Mouse (Mus musculus) heart, embryonic 16.5 days (tissue): ENCODE measurements around the gene Robo2. TPM values are rescaled to one million over a fixed set of nuclear protein-coding genes. Genes with fewer than 3 reads are reported as not detected.

ENCODE experiments used
- ATAC-seq: fragments of 200-750 bp; cut with Nextera tagmentation; replicated peaks from 2 replicates; pipeline ENCODE4 v1.8.0; 2017; ENCODE audit warnings: moderate number of reproducible peaks; ENCODE audit not compliant: insufficient read depth, low FRiP score; ENCODE audit errors: extremely low read depth
- H3K27ac ChIP-seq: fragments of 300-500 bp; sonication (generic); 2 replicates; pipeline ENCODE4 v1.5.1; 2014; ENCODE audit warnings: mild to moderate bottlenecking, low read length, control low read depth, moderate library complexity
- H3K27me3 ChIP-seq: fragments of 300-500 bp; sonication (generic); 2 replicates; pipeline ENCODE4 v1.6.1; 2014; ENCODE audit warnings: low read length, mixed read lengths; ENCODE audit not compliant: control insufficient read depth, insufficient read depth
- H3K36me3 ChIP-seq: fragments of 300-500 bp; sonication (generic); 2 replicates; pipeline ENCODE4 v1.6.1; 2014; ENCODE audit not compliant: control insufficient read depth, insufficient read depth
- H3K4me1 ChIP-seq: fragments of 300-500 bp; sonication (generic); 2 replicates; pipeline ENCODE4 v1.6.1; 2014; ENCODE audit warnings: low read length, mixed read lengths; ENCODE audit not compliant: control insufficient read depth, insufficient read depth
- H3K4me2 ChIP-seq: fragments of 300-500 bp; sonication (generic); 2 replicates; pipeline ENCODE4 v1.6.1; 2014; ENCODE audit warnings: low read depth, mild to moderate bottlenecking, control low read depth, low read length
- H3K4me3 ChIP-seq: fragments of 300-500 bp; sonication (generic); 2 replicates; pipeline ENCODE4 v1.5.1; 2014; ENCODE audit warnings: mild to moderate bottlenecking, control low read depth, low read length
- H3K9ac ChIP-seq: fragments of 300-500 bp; sonication (generic); 2 replicates; pipeline ENCODE4 v1.6.1; 2014; ENCODE audit warnings: low read length, control low read depth
- H3K9me3 ChIP-seq: fragments of 300-500 bp; sonication (generic); replicated peaks from 2 replicates; pipeline ENCODE4 v1.6.1; 2016; ENCODE audit warnings: low read length; ENCODE audit not compliant: control insufficient read depth
- WGBS: fragments of 180-500 bp; shearing (Covaris S2); extraction: QIAGEN DNeasy Blood & Tissue Kit; methylation state at CpG from one replicate; pipeline ENCODE4 v1.1.7; 2014; 5-methylcytosine and 5-hydroxymethylcytosine counted together
- polyA plus RNA-seq: library from polyadenylated mRNA; unstranded; fragments of >200 nt; fragmentation: Nextera tagmentation; extraction: Ambion mirVana; gene quantifications from 2 replicates; pipeline ENCODE4 v1.2.1, GENCODE M21; 2015

Gene Robo2
- polyA plus RNA-seq, 1 experiment from 2014 or later: 4.4 TPM

GRCm38 (mm10) chr16:74306876-74307542 is 104.6 kb downstream of the Robo2 start:
- ATAC-seq: no peak
- WGBS: 68% methylated on average over 5 of the region's 5 CpGs
- no peak overlapping the region for H3K4me2 ChIP-seq

GRCm38 (mm10) chr16:74287878-74288277 is 123.7 kb downstream of the Robo2 start:
- Histone ChIP-seq H3K9ac (no peak overlapping the region), H3K4me1 (no peaks in the 10 kb centered on the region), H3K27me3 (no peaks in the 10 kb centered on the region), H3K9me3 (no peaks in the 10 kb centered on the region), H3K4me2 (no peak overlapping the region), H3K4me3 (no peak overlapping the region), H3K36me3 (no peaks in the 10 kb centered on the region), H3K27ac (no peak overlapping the region)
- no peak for ATAC-seq
- 80% methylated on average over 8 of the region's 8 CpGs for WGBS

More at GRCm38 (mm10) chr16:74306876-74307542, 104.6 kb downstream of the Robo2 start:
- Histone ChIP-seq H3K9ac (no peak overlapping the region), H3K36me3 (no peaks in the 10 kb centered on the region), H3K4me3 (no peak overlapping the region), H3K27me3 (no peaks in the 10 kb centered on the region), H3K27ac (no peak overlapping the region), H3K4me1 (no peaks in the 10 kb centered on the region), H3K9me3 (no peaks in the 10 kb centered on the region)

DNA sequence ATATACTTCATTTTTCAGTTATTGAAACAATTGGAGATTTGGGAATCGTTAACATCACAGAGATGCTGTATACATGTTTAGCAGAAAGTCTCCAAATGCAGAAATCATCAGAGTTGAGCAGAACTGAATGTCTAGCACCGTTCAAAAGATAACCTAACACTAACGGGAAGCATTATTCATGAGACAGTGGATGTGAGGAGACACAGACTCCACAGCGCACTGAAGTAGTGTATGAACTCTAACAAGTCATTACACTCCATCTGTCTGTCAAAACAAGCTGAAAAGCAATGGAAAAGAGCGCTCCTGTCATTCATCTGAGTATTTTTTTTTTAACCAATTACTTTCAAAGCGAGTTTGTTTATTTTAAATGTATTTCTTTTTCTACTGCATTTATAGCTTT is 129.1 kb downstream of the Robo2 start:
- H3K9me3 ChIP-seq: no peaks in the 10 kb centered on the region
- no peaks in the 10 kb centered on the region for H3K27me3 ChIP-seq
- no peaks in the 10 kb centered on the region for H3K4me1 ChIP-seq
- WGBS: 62% methylated on average over 6 of the region's 6 CpGs
- no peak overlapping the region for H3K4me3 ChIP-seq
- H3K9ac ChIP-seq: no peak overlapping the region
- H3K4me2 ChIP-seq: no peak overlapping the region
- no peaks in the 10 kb centered on the region for H3K36me3 ChIP-seq
- no peak for ATAC-seq
- no peak overlapping the region for H3K27ac ChIP-seq

DNA sequence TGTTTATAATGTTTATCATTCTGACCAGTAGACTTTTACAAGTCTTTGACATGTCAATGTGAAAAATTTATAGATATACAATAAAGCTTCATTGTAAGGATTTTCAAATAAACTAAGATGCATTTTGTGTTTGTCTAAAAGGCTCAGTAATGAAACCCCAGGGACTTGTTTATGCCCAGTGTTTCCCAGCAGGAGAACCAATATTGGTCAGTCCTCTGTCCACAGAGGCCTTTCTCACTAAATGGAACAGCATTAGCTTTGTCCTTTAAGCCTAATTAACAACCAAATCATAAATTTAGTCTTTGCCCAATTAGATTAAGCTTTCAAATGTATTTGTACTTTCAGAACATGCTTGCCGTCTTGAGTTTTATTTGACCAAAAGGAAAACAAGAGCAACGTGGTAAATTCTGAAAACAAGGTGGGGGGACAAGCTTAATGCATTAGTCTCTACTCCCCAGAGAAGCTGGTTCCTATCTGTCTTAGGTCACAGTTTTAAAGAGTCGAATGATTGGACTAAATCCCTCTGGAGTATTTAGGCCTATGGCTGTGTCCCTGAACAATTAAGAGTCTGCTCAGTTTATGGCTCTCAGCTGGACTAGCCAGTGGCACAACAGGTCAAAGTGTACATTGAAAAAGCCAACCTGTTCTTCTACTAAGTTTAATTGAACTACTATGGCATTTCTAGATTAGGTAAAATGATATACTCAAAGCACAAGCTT is 134.6 kb downstream of the Robo2 start:
- no peak overlapping the region for H3K4me3 ChIP-seq
- ATAC-seq: no peak

GRCm38 (mm10) chr16:74274596-74274995 is 137.0 kb downstream of the Robo2 start:
- no peak overlapping the region for H3K4me2 ChIP-seq
- WGBS: 87% methylated on average over 1 of the region's 1 CpGs
- no peak overlapping the region for H3K27ac ChIP-seq
- H3K4me1 ChIP-seq: no peaks in the 10 kb centered on the region
- H3K9ac ChIP-seq: no peak overlapping the region
- no peaks in the 10 kb centered on the region for H3K27me3 ChIP-seq
- no peak overlapping the region for H3K4me3 ChIP-seq
- no peak for ATAC-seq
- no peaks in the 10 kb centered on the region for H3K36me3 ChIP-seq
- no peaks in the 10 kb centered on the region for H3K9me3 ChIP-seq

More for the DNA sequence above, 134.6 kb downstream of the Robo2 start:
- WGBS: 70% methylated on average over 3 of the region's 3 CpGs
- Histone ChIP-seq H3K36me3 (no peaks in the 10 kb centered on the region), H3K9me3 (no peaks in the 10 kb centered on the region), H3K27ac (no peak overlapping the region), H3K27me3 (no peaks in the 10 kb centered on the region), H3K9ac (no peak overlapping the region), H3K4me1 (no peaks in the 10 kb centered on the region), H3K4me2 (no peak overlapping the region)

GRCm38 (mm10) chr16:74272993-74273392 is 138.6 kb downstream of the Robo2 start:
- no peak overlapping the region for H3K27ac ChIP-seq
- ATAC-seq: no peak

GRCm38 (mm10) chr16:74258241-74258640 is 153.4 kb downstream of the Robo2 start:
- Histone ChIP-seq H3K27ac (no peak overlapping the region), H3K4me3 (no peak overlapping the region), H3K9me3 (no peaks in the 10 kb centered on the region), H3K27me3 (no peaks in the 10 kb centered on the region), H3K4me2 (no peak overlapping the region), H3K4me1 (no peaks in the 10 kb centered on the region), H3K9ac (no peak overlapping the region), H3K36me3 (no peaks in the 10 kb centered on the region)
- WGBS: 79% methylated on average over 2 of the region's 2 CpGs
- no peak for ATAC-seq

More at GRCm38 (mm10) chr16:74272993-74273392, 138.6 kb downstream of the Robo2 start:
- no peaks in the 10 kb centered on the region for H3K27me3 ChIP-seq
- no peak overlapping the region for H3K4me3 ChIP-seq
- H3K9me3 ChIP-seq: no peaks in the 10 kb centered on the region
- H3K4me2 ChIP-seq: no peak overlapping the region
- WGBS: 51% methylated on average over 4 of the region's 4 CpGs
- no peak overlapping the region for H3K9ac ChIP-seq
- H3K4me1 ChIP-seq: no peaks in the 10 kb centered on the region
- H3K36me3 ChIP-seq: no peaks in the 10 kb centered on the region

DNA sequence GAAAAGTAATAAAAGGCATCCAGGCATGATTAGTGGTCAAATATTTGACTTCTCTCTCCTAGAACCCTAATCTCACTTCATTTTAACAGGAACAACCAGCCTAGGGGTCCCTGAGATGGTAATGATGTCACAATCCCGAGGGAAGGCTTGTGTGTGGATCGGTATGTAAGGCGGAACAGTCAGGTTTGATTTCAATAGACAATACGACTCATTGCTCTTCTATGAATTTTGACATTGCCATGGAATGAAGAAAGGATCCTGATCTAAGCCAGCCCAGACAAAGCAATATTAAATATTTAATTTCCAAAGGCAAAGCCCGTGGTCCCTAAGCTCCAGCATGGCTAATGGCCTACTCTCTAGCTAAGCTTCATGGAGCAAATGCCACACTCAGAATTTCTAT is 167.2 kb downstream of the Robo2 start:
- no peak for ATAC-seq
- H3K4me1 ChIP-seq: no peaks in the 10 kb centered on the region
- H3K4me3 ChIP-seq: no peak overlapping the region
- H3K36me3 ChIP-seq: no peaks in the 10 kb centered on the region
- H3K27me3 ChIP-seq: no peaks in the 10 kb centered on the region
- no peak overlapping the region for H3K27ac ChIP-seq
- WGBS: 82% methylated on average over 5 of the region's 5 CpGs
- H3K9ac ChIP-seq: no peak overlapping the region
- H3K4me2 ChIP-seq: no peak overlapping the region
- H3K9me3 ChIP-seq: no peaks in the 10 kb centered on the region

- H3K9ac ChIP-seq: no peak overlapping the region
- 72% methylated on average over 1 of the region's 1 CpGs for WGBS
- H3K4me3 ChIP-seq: no peak overlapping the region
- no peaks in the 10 kb centered on the region for H3K36me3 ChIP-seq
- no peak overlapping the region for H3K27ac ChIP-seq
- ATAC-seq: no peak
- H3K4me1 ChIP-seq: no peaks in the 10 kb centered on the region
- no peak overlapping the region for H3K4me2 ChIP-seq
- no peaks in the 10 kb centered on the region for H3K27me3 ChIP-seq
- no peaks in the 10 kb centered on the region for H3K9me3 ChIP-seq
Measured at GRCm38 (mm10) chr16:74241534-74241933, 170.1 kb downstream of the Robo2 start.
